Mouse (Mus musculus): Measurements from ENCODE around the gene Psmd14. TPM values are rescaled to one million over a fixed set of nuclear protein-coding genes. Genes with fewer than 3 reads are reported as not detected.

Gene Psmd14
- polyA plus RNA-seq, 1 experiment from 2014 or later, result 179 TPM

DNA sequence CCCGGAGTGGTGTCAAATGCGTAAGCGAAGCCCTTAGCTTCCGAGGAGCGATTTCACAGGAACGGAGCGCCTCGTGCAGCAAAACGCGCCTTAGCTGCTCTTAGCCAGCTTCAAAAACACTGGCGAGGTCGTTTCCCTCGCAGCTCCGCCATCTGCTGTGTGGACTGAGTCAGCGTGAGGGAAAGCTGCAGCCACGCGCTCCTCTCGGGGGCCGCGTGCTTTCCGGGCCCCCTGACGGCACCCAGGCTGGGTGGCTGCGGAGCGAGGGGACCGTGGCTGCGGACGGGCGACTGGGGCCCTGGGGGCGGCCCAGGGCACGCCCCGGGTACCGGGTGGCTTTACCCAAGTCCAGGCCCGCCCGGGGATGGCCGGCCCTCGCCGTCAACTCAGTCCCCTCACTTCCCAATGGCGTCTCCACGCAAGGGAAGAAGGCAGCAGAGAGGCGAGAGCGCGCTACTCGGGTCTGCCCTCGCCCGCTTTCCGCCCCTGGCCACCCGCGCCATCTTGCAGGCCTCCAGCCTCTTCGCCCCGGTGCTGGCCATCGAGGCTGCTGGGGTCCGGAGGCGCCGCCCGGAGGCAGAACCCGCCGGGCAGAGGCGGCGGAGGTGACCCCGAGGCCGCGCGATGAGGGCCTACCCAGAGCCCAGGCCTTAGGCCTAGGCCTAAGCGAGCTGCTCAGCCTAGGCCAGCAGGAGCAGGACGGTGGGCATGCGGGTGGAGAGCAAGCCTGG, 104.3 kb downstream of the Psmd14 start:
- peak overlapping the region; percentile 50 for H3K9ac ChIP-seq
- 8% methylated on average over 60 of the region's 66 CpGs for WGBS
- H3K4me2 ChIP-seq, result peak overlapping the region; percentile 86
- peak overlapping the region; percentile 44 for H3K4me3 ChIP-seq (replicated peaks)
- peak; percentile 62 for ATAC-seq (replicated peaks; ENCODE audit: low FRiP score)
- peaks cover 86% of the 10 kb centered on the region for H3K27me3 ChIP-seq
- H3K9me3 ChIP-seq (replicated peaks), result no peaks in the 10 kb centered on the region
- H3K27ac ChIP-seq, result no peak overlapping the region
- no peaks in the 10 kb centered on the region for H3K36me3 ChIP-seq
- H3K4me1 ChIP-seq, result peaks cover 29% of the 10 kb centered on the region

DNA sequence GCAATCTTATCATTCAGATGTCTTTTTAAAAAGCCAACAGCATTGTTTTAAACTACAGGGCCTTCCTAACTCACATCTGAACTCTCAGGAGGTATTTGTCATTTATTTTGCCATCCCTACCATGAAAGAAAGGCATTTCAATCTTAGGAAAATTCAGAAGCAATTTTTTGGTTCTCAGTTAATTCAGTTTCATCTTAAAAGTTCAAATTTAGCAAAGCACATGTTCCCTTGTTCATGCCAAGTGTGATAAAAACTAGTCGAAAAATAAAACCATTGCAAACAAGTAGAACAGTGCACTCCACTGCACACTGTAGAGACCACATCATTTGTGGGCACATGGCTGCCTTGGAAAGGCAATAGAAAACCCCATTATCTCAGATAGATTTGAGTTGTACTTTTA, 106.7 kb downstream of the Psmd14 start:
- no peak for ATAC-seq (replicated peaks; ENCODE audit: low FRiP score)
- Histone ChIP-seq H3K9me3 (replicated peaks) (no peaks in the 10 kb centered on the region), H3K27ac (no peak overlapping the region), H3K36me3 (no peaks in the 10 kb centered on the region), H3K4me2 (no peak overlapping the region), H3K9ac (no peak overlapping the region), H3K4me1 (peaks cover 15% of the 10 kb centered on the region), H3K27me3 (peaks cover 73% of the 10 kb centered on the region), H3K4me3 (replicated peaks) (no peak overlapping the region)
- WGBS, result 84% methylated on average over 1 of the region's 1 CpGs

DNA sequence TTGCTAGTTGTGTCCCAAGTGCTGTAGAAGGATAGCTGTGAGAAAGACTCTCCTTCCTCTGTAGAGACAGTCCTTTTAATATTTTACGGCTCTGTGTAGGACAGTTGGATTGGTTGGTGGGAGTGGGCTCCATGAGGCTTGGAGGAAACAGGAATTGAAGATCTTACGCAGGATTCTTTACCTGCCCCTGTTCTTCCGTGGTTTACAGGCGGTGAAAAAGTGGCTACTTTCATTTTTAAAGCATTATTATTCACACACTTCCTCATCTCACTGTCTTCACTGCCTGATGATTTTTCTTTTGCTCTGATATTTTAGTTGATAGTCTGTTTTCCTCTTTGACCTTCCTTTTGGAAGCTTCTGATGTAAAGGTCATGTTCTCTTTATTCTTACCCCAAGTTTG, 108.7 kb downstream of the Psmd14 start:
- no peaks in the 10 kb centered on the region for H3K9me3 ChIP-seq (replicated peaks)
- no peak for ATAC-seq (replicated peaks; ENCODE audit: low FRiP score)
- peaks cover 9% of the 10 kb centered on the region for H3K4me1 ChIP-seq
- peaks cover 66% of the 10 kb centered on the region for H3K27me3 ChIP-seq
- H3K9ac ChIP-seq, result no peak overlapping the region
- H3K36me3 ChIP-seq, result no peaks in the 10 kb centered on the region
- no peak overlapping the region for H3K4me2 ChIP-seq
- no peak overlapping the region for H3K27ac ChIP-seq
- 82% methylated on average over 4 of the region's 4 CpGs for WGBS
- H3K4me3 ChIP-seq (replicated peaks), result no peak overlapping the region

- 84% methylated on average over 1 of the region's 1 CpGs for WGBS
- no peaks in the 10 kb centered on the region for H3K36me3 ChIP-seq
- H3K27me3 ChIP-seq, result peaks cover 43% of the 10 kb centered on the region
- no peak overlapping the region for H3K4me2 ChIP-seq
- no peak for ATAC-seq (replicated peaks; ENCODE audit: low FRiP score)
- H3K4me1 ChIP-seq, result no peaks in the 10 kb centered on the region
- no peak overlapping the region for H3K9ac ChIP-seq
- no peaks in the 10 kb centered on the region for H3K9me3 ChIP-seq (replicated peaks)
- H3K4me3 ChIP-seq (replicated peaks), result no peak overlapping the region
- no peak overlapping the region for H3K27ac ChIP-seq
These were observed 112.1 kb downstream of the Psmd14 start for GRCm38 (mm10) chr2:61823426-61824140.

DNA sequence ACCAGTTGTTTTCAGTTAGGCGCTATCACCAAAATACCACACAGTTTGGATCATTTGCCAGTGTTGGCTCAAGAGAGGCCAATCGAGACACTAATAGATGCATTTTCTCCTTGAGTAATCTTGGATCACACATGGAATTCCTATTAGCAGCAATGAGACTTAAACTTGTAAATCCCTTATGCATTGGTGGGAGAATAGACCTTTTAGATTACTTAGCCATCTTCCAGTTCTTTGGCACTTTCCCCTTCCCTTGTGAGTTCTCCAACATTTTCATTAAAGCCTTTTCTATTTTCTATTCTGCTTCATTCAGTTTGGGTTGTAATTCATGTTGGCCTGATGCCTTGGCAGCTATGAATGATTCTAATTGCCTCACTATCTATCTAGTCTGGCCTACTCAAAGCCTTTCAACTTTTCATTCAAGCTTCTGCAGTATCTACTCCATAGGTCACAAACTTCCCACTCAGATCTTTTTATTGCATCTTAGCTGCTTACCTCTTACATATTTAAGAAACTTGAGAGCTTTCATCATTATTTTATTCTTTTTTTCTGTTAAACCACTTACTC, 125.8 kb downstream of the Psmd14 start:
- H3K9ac ChIP-seq, result no peak overlapping the region

More for the DNA sequence above, 125.8 kb downstream of the Psmd14 start:
- Histone ChIP-seq H3K9me3 (replicated peaks) (no peaks in the 10 kb centered on the region), H3K4me1 (no peaks in the 10 kb centered on the region), H3K27me3 (no peaks in the 10 kb centered on the region), H3K4me3 (replicated peaks) (no peak overlapping the region), H3K4me2 (no peak overlapping the region), H3K27ac (no peak overlapping the region), H3K36me3 (no peaks in the 10 kb centered on the region)
- no peak for ATAC-seq (replicated peaks; ENCODE audit: low FRiP score)
- WGBS, result 83% methylated on average over 2 of the region's 2 CpGs

Small RNAs within 50 kb of the gene (microRNA-seq; reads per million reads assigned to microRNA genes)
- gene Gm22403, result not detected

Other genes starting within 250 kb of the Psmd14 start
- gene Tank, start 133.1 kb upstream of the Psmd14 start, polyA plus RNA-seq (2015; fragmentation: Nextera tagmentation; extraction: Ambion mirVana), result 26.3 and 27.5 TPM in 2 replicates
- gene Tbr1, start 91.2 kb downstream of the Psmd14 start, polyA plus RNA-seq (2015; fragmentation: Nextera tagmentation; extraction: Ambion mirVana), result 0.14 TPM in 1 of 2 replicates, not detected in the other

Data from kidney, embryonic 15.5 days (tissue).